Mouse (Mus musculus) thymus, postnatal 4 days (tissue): Measurements from ENCODE around the gene Mycbp.
A peak's percentile ranks its signal among the peaks of the same experiment; 100 is the strongest.

ENCODE experiments used
- DNase-seq: peaks from one replicate; pipeline ENCODE4 v3.0.0; 2021

Gene Mycbp

DNA sequence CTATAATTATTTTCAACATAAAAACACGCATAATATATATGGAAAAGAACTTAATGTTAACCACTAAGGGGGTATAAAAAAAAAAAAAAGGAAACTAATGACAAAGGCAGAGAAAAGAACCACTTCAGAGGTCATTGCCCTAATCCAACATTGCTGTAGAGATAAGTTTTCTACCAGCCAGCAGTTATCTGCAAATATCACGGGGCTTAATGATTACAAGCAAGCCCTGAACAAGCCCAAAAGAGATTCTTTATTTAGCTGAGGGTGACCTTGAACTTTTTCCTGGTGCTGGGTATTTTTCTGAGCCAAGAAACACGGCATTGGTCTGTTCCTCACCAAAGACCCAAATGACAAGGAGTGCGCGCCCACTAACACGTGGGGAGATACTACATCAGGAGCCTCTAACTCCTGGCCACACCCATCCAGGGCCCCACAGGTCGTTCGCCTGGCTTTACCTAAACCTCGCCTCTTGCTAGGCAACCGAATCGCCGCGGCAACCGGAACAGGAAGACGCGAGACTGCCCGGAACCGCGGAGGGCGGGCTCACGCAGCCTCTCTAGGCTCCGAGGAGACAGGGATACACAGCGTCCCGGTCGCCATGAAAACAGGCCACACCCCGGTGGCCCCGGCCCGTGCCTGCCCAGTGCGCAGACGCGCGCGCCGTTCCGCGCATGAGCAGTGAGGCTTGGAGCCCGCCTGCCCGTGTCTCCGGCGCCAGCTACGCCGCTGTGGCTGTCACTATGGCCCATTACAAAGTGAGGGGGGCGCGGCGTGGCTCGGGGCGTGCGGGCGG, at the start of gene Mycbp:
Gene Mycbp, plus strand, starts transcription at position 500 of the 793 bp plus-strand sequence.
- DNase-seq: peak; percentile 99

- DNase-seq: no peak
Observed at GRCm38 (mm10) chr4:123856888-123857287, 47.7 kb upstream of the Mycbp start.

GRCm38 (mm10) chr4:123858090-123858489, 46.5 kb upstream of the Mycbp start:
- DNase-seq: no peak

GRCm38 (mm10) chr4:123859379-123859778, 45.3 kb upstream of the Mycbp start, which contains the start of gene 4933427I04Rik:
Gene 4933427I04Rik (plus strand): TSS chr4:123859679.
- no peak for DNase-seq

GRCm38 (mm10) chr4:123859803-123860202, 44.8 kb upstream of the Mycbp start:
- no peak for DNase-seq

DNA sequence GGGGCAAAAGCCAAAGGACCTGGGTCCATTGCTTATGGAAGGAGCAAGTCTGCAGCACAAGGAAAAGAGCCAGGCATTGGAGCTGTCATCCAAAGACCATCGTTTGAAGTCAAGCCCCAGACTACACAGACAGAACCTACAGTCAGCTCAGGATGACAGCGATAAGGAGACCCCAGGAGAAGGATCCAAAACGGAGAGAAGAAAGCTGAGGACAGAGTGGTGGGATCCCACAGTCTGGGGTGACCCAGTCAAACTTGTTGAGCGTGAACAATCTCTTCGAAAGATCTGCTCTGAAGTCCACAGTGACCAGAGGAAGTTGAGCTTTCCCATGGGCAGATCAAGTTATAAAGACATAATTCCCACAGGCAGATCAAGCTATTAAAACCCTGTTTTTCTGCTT, 44.0 kb upstream of the Mycbp start:
- DNase-seq: no peak

- DNase-seq: no peak
Observed at GRCm38 (mm10) chr4:123893726-123894125, 10.9 kb upstream of the Mycbp start.

- no peak for DNase-seq
Observed at GRCm38 (mm10) chr4:123894295-123894694, 10.3 kb upstream of the Mycbp start.

DNA sequence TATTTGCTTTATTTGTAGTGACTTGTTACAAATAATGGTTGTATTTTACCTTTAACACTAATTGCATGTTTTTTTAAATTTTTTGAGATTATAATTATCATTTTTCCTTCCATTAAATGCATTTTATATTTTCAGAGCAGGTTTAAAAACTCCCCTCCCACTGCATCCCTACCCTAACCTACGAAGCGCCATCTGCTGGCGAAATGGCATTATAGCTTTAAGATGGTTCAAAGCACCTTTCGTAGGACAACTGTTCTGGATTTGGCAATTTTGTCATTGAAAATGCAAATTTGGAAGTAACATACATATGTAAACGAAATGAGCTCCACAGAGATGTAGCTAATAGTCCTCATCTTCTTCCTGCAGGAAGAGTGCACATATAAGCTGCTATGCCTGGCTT, 5.9 kb upstream of the Mycbp start:
- peak; percentile 74 for DNase-seq

DNA sequence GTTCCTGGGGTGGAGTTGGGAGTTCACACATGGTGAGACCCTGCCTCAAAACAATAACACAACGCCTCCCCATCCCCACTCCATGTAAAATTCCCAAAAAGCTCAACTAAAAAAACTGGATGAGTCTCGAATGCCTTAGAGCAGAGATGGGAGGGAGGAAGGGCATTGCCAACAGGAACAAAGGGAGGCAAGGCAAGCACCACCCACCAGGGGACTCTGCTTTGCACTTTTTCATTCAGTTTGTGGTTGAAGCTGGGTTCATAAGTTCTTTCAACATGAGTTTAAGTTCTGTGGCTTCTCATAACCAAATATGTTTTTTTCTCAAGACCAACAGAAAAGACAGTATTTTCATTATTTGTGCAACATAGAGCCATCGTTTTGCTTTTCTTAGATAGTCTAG, 1.2 kb upstream of the Mycbp start:
- DNase-seq: no peak

GRCm38 (mm10) chr4:123905126-123905668, 565 bp downstream of the Mycbp start:
- no peak for DNase-seq

DNA sequence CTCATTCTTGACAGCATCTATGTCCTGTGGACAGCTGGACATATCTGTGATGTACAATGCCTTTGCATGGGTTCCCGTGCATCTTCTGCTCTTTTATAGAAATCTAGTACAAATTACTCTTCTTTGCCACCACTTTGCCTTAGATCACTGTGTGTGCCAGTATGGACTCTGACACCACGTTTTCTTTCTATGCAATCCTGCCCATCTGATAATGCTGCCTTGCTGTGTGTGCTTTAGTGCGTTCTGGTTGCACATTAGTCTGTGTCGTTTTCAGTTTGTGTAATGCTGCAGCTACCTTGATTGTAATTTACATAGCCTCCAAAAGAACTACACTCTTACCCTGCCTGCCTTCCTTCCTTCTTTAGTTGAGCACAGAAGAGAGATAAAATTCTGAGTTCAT, 6.9 kb downstream of the Mycbp start:
- no peak for DNase-seq

GRCm38 (mm10) chr4:123912431-123912830, 7.8 kb downstream of the Mycbp start:
- DNase-seq: no peak

DNA sequence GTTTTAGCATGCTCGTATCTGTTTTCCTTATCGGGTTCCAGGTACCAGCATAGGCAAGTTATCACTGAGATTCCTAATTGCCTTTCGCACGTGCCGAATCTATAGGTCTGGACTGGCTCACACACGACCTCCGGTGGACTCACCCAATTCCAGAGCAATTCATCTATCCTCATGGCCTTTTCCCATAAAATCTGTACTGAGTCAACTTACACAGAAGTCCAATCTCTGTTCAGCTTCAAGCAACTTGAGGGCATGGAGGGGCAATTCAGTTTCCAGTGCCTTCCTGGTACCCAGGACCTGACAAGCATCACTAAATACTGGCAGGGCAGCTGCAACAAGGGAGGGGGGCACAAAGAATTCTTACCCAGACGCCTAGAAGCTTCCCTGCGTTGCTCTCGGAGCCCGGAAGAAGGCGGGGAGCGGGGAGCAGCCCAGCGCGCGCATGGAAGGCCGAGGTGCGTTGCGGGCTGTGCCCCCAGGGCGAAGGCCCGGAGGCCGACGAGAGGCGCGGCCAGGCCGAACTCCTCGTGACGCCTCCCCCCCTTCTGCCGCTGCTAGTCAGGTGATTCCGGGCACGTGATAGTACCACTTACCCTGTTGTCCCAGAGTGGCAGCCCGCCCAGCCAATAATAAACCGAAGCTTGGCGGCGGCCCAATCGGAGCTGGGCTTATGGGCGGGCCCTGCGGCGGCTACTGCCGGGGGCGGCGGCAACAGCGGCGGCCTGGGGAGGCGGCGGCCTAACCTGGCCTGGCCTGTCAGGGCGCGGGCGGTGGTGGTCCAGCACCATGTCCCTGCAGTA, 12.3 kb downstream of the Mycbp start, which contains the start of gene Rragc:
Gene Rragc, plus strand, starts transcription at position 699 of the 800 bp plus-strand sequence.
- peak; percentile 100 for DNase-seq

- no peak for DNase-seq
Observed at GRCm38 (mm10) chr4:123917548-123918140, 13.0 kb downstream of the Mycbp start, which contains the start of gene 4930535I16Rik. Gene 4930535I16Rik (minus strand): TSS chr4:123918022.

DNA sequence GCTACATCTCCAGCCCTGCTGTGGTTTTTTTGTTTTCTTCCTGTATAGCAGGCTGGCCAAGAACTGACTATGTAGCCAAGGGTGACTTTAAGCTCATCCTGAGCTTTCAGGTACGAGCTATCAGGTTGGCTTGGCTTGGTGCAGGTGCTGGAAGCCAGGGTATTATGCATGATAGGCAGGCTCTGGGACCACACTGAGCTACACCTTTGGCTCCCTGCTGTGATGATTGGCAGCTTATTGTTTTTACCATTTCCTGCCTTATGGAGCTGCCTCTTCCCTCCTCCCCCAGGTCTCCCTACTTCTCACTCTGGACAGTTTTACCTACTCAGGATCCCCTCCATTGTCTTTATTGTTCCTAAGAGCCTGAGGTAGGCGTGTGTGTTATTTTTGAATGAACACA, 14.2 kb downstream of the Mycbp start:
- no peak for DNase-seq

DNA sequence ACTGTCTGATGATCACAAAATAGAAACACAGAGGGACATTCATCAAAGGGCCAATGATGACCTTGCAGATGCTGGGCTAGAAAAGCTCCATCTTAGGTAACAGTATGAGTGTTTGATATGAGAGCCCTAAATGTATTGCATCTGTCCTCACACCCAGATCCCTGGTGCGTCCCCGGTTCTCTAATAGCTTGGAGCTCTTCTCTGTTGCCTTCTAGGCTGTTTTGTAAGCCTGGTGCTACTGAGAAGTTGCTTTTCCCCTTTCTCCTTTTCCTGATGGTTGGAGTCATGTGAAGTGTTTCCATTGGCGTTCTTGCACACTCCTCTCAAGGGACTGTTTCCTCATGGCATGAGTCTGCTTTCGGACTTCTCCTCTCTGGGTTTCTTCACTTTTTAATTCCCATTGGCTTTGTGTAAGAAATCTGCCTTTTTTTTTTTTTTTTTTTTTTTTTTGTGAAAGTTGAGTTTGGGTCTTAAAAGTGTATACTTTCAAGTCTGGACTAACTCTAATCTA, 16.5 kb downstream of the Mycbp start:
- DNase-seq: no peak

DNA sequence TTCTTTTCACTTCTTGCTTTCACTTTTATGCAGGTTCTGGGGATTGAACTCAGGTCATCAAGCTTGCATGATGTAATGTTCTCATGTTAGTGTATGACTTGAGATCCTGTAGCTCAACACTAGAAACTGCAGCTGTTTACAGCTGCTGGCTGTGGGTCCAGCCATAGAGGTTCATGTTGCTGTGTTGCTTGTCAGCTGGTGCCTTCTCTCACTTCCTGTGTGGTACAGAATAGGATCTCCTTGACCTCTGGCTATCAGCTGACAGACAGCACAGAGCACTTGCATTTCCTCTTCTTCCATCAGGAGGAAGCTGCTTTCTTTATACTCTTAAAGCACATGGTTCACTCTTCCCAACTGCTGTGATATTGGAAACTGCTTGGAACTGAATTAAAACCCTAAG, 23.3 kb downstream of the Mycbp start:
- no peak for DNase-seq

- no peak for DNase-seq
Observed at GRCm38 (mm10) chr4:123929994-123930393, 25.4 kb downstream of the Mycbp start.

GRCm38 (mm10) chr4:123934306-123934705, 29.7 kb downstream of the Mycbp start:
- no peak for DNase-seq

- no peak for DNase-seq
Observed at GRCm38 (mm10) chr4:123936059-123936458, 31.4 kb downstream of the Mycbp start.

DNA sequence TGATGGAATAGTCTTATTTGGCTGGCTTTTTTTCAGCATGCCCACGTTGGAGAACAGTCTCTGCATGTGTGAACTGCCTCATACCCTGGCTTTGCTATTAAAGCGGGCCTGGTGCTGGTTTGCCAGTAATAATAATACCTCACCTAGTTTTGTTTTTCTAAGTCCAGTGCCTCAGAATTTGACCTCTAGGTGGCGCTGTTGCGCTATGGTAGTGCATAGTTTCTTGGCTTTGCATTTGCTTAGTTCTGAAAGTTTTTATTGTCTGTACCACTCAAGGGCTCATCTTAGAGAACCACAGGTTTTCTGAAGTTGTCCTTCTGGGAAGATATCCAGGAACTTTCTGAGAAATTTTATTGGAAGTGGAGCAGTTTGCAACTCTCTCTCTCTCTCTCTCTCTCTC, 35.2 kb downstream of the Mycbp start:
- DNase-seq: peak; percentile 87

- peak; percentile 37 for DNase-seq
Observed at GRCm38 (mm10) chr4:123940878-123941277, 36.2 kb downstream of the Mycbp start.
